22 mouse cellular contexts compared by ENCODE assay signal in genomic region chr5:113214041-113214440, GRCm38 (mm10). TPM values are rescaled to one million over a fixed set of nuclear protein-coding genes. Genes with fewer than 3 reads are reported as not detected.
DNase-seq lines count a peak whose midpoint lies in the region; ATAC-seq and TF ChIP-seq lines count a peak whose summit lies in the region.
"Had no signal": no experiment of that assay in that cellular context is flagged by ENCODE, and none has a peak within 500 bp of the region (broad histone marks: within the 10 kb centered on the region; RNA-seq: fewer than 3 reads in every experiment).

No protein-coding gene starts in this region.

- ATAC-seq in heart, embryonic 12.5 days (ENCODE audit: insufficient number of reproducible peaks, low FRiP score), result no peak
- ATAC-seq in kidney, embryonic 16.5 days (ENCODE audit: low FRiP score, low TSS enrichment), result no peak
- no peak for ATAC-seq in limb, embryonic 12.5 days (ENCODE audit: insufficient number of reproducible peaks, insufficient read depth, low FRiP score, low TSS enrichment, low read depth)
- ATAC-seq: forebrain, embryonic 14.5 days; midbrain, embryonic 16.5 days had no signal

- 84% methylated on average over 8 of the region's 8 CpGs for WGBS in heart, embryonic 12.5 days
- 78% methylated on average over 8 of the region's 8 CpGs for WGBS in kidney, embryonic 16.5 days
- WGBS in limb, embryonic 12.5 days, result 83% methylated on average over 8 of the region's 8 CpGs

- no peak for TF ChIP-seq CTCF in C2C12 (IDR thresholded peaks at IDR 0.05; ENCODE audit: control insufficient read depth, insufficient read depth, insufficient read length)

- H3K36me3 ChIP-seq in heart, embryonic 12.5 days, result no peaks in the 10 kb centered on the region
- no peaks in the 10 kb centered on the region for H3K36me3 ChIP-seq in kidney, embryonic 16.5 days (ENCODE audit: insufficient read depth, low read length)
- no peaks in the 10 kb centered on the region for H3K36me3 ChIP-seq in C2C12 (ENCODE audit: control insufficient read depth, insufficient read depth)
- H3K36me3 ChIP-seq in limb, embryonic 12.5 days, result no peaks in the 10 kb centered on the region
- H3K36me3 ChIP-seq: liver, embryonic 15.5 days had no signal

- H3K4me3 ChIP-seq in heart, embryonic 12.5 days, result no peak overlapping the region
- no peak overlapping the region for H3K4me3 ChIP-seq in kidney, embryonic 16.5 days (ENCODE audit: low read length)
- peak overlapping the region; percentile 16 for H3K4me3 ChIP-seq in C2C12 (ENCODE audit: insufficient read depth, poor library complexity, severe bottlenecking)
- H3K4me3 ChIP-seq in limb, embryonic 12.5 days (replicated peaks), result no peak overlapping the region
- H3K4me3 ChIP-seq: erythroblast, embryonic 14.5 days; liver, embryonic 15.5 days; megakaryocyte, embryonic 14.5 days had no signal

- H3K79me2 ChIP-seq in C2C12 (ENCODE audit: control insufficient read depth, insufficient read depth), result peaks cover 33% of the 10 kb centered on the region

- H3K79me3 ChIP-seq in C2C12 (ENCODE audit: low read depth), result peaks cover 5% of the 10 kb centered on the region

- H3K4me2 ChIP-seq in heart, embryonic 12.5 days, result no peak overlapping the region
- no peak overlapping the region for H3K4me2 ChIP-seq in kidney, embryonic 16.5 days (replicated peaks; ENCODE audit: low read depth, low read length)
- H3K4me2 ChIP-seq in limb, embryonic 12.5 days, result no peak overlapping the region
- H3K4me2 ChIP-seq: liver, embryonic 15.5 days had no signal

- H3K4me1 ChIP-seq in heart, embryonic 12.5 days (replicated peaks), result peaks cover 26% of the 10 kb centered on the region
- peaks cover 67% of the 10 kb centered on the region for H3K4me1 ChIP-seq in kidney, embryonic 16.5 days (ENCODE audit: insufficient read depth, low read length)
- peaks cover 5% of the 10 kb centered on the region; the same call in 1 of the 2 replicates for H3K4me1 ChIP-seq in limb, embryonic 12.5 days (replicated peaks)

- H3K9ac ChIP-seq in heart, embryonic 12.5 days, result no peak overlapping the region
- H3K9ac ChIP-seq in kidney, embryonic 16.5 days (replicated peaks; ENCODE audit: low read length), result no peak overlapping the region
- no peak overlapping the region for H3K9ac ChIP-seq in limb, embryonic 12.5 days (replicated peaks)
- H3K9ac ChIP-seq: liver, embryonic 15.5 days had no signal

- no peaks in the 10 kb centered on the region for H3K9me3 ChIP-seq in heart, embryonic 12.5 days (replicated peaks)
- H3K9me3 ChIP-seq in kidney, embryonic 16.5 days (ENCODE audit: low read length), result no peaks in the 10 kb centered on the region
- H3K9me3 ChIP-seq in limb, embryonic 12.5 days, result no peaks in the 10 kb centered on the region
- H3K9me3 ChIP-seq: liver, embryonic 15.5 days; megakaryocyte, embryonic 14.5 days had no signal

- no peak for DNase-seq in heart, adult 8-10 months (ENCODE audit: low spot score)
- no peak for DNase-seq in kidney, adult 11 months
- no peak for DNase-seq in right cerebral cortex, postnatal 4 days
- DNase-seq: adrenal gland, adult 8-10 months; cerebellum, adult 9-10 months; right cerebral cortex, postnatal 25 days had no signal

- no peak overlapping the region for H3ac ChIP-seq in C2C12 (ENCODE audit: control insufficient read depth, insufficient read length, low read depth)

- 0 out of 2 replicates have a peak, but pooled peaks cover 5% of the 10 kb centered on the region for H3K27me3 ChIP-seq in heart, embryonic 12.5 days (replicated peaks)
- H3K27me3 ChIP-seq in kidney, embryonic 16.5 days (ENCODE audit: insufficient read depth, low read length), result no peaks in the 10 kb centered on the region
- no peaks in the 10 kb centered on the region for H3K27me3 ChIP-seq in C2C12 (ENCODE audit: control insufficient read depth, insufficient read depth, insufficient read length)
- peaks cover 20% of the 10 kb centered on the region for H3K27me3 ChIP-seq in limb, embryonic 12.5 days
- H3K27me3 ChIP-seq: liver, embryonic 15.5 days had no signal

- 0 out of 2 replicates have a peak overlapping the region, but pooled peaks have one; percentile 4 for H3K27ac ChIP-seq in heart, embryonic 12.5 days (ENCODE audit: poor library complexity, severe bottlenecking)
- 0 out of 2 replicates have a peak overlapping the region, but pooled peaks have one; percentile 46 for H3K27ac ChIP-seq in kidney, embryonic 16.5 days (ENCODE audit: low read length)
- H3K27ac ChIP-seq in limb, embryonic 12.5 days, result 0 out of 2 replicates have a peak overlapping the region, but pooled peaks have one; percentile 7
- H3K27ac ChIP-seq: liver, embryonic 15.5 days had no signal

TF ChIP-seq in C2C12, 6 proteins besides CTCF, POLR2A, EP300 and RAD21:
- TF ChIP-seq USF1 (IDR thresholded peaks at IDR 0.05; ENCODE audit: low read depth), result no peak
- TF ChIP-seq MYOD1 (IDR thresholded peaks at IDR 0.05; ENCODE audit: control insufficient read depth, insufficient read length, low read depth), result no peak
- TF ChIP-seq FOSL1 (IDR thresholded peaks at IDR 0.05; ENCODE audit: insufficient read depth, low read length, poor library complexity, severe bottlenecking), result no peak
- no peak for TF ChIP-seq MAX (IDR thresholded peaks at IDR 0.05)
- no peak for TF ChIP-seq CEBPB (IDR thresholded peaks at IDR 0.05; ENCODE audit: low read depth)
- TF ChIP-seq MYOG (IDR thresholded peaks at IDR 0.05; ENCODE audit: control insufficient read depth, extremely low read depth, insufficient read length), result no peak

RNA-seq across cellular contexts. Expression of gene 2900026A02Rik, which starts 7.0 kb away (rescaled TPM):
- 20.0 and 22.8 TPM in 2 replicates for polyA plus RNA-seq in heart, embryonic 12.5 days (2016; fragmentation: Nextera tagmentation; extraction: Ambion mirVana)
- 10 to 100 TPM; 15.4 to 21.6 (median 20.3) TPM for total RNA-seq in heart, adult 8-10 months (2022)
- 7.2 and 7.9 TPM in 2 replicates for polyA plus RNA-seq in kidney, embryonic 16.5 days (2015; fragmentation: Nextera tagmentation; extraction: Ambion mirVana)
- 8.4 TPM for polyA plus RNA-seq in C2C12 (2012; fragmentation: generic; extraction: Trizol)
- polyA plus RNA-seq in limb, embryonic 12.5 days (2016; fragmentation: Nextera tagmentation; extraction: Ambion mirVana), result 3.2 and 4.9 TPM in 2 replicates

RNA-seq across cellular contexts. Expression of gene Tmem211, which starts 12.7 kb away (rescaled TPM):
- polyA plus RNA-seq in heart, embryonic 12.5 days (2016; fragmentation: Nextera tagmentation; extraction: Ambion mirVana), result not detected in 2 replicates
- total RNA-seq in heart, adult 8-10 months (2022), result not detected
- polyA plus RNA-seq in kidney, embryonic 16.5 days (2015; fragmentation: Nextera tagmentation; extraction: Ambion mirVana), result 0.09 TPM in 1 of 2 replicates, not detected in the other
- not detected for polyA plus RNA-seq in C2C12 (2012; fragmentation: generic; extraction: Trizol)
- not detected in 2 replicates for polyA plus RNA-seq in limb, embryonic 12.5 days (2016; fragmentation: Nextera tagmentation; extraction: Ambion mirVana)
- total RNA-seq: adrenal gland, adult 8-10 months; common myeloid progenitor, adult 5-6 weeks; gastrocnemius, postnatal 36 days; left cerebral cortex, postnatal 10 days had no signal
- polyA plus RNA-seq: erythroblast, embryonic 14.5 days; forebrain, embryonic 14.5 days; heart, embryonic 16.5 days; hindbrain, embryonic 11.5 days; large intestine, adult 2 months; liver, embryonic 15.5 days; midbrain, embryonic 16.5 days; thymus, postnatal 0 days had no signal
